Mouse (Mus musculus): Measurements from ENCODE around the gene Mypn.

- TF ChIP-seq CTCF (IDR thresholded peaks at IDR 0.05; ENCODE audit: low read depth), result 0 out of 2 replicates have a peak, but pooled peaks have one; percentile 14
- TF ChIP-seq EP300 (optimal IDR thresholded peaks at IDR 0.05), result no peak
These were observed 103.7 kb downstream of the Mypn start for GRCm38 (mm10) chr10:63099941-63100562.
